Mouse (Mus musculus): ENCODE results near the gene Zfand2b. TPM values are rescaled to one million over a fixed set of nuclear protein-coding genes. Genes with fewer than 3 reads are reported as not detected.

Zfand2b gene
- polyA plus RNA-seq, 1 experiment from 2014 or later: 33.6 TPM

- no peak overlapping the region for H3K27ac ChIP-seq (ENCODE audit: low read depth, low read length)
- 91% methylated on average over 2 of the region's 2 CpGs for WGBS
- H3K4me1 ChIP-seq (ENCODE audit: control insufficient read depth, insufficient read depth, low read length): peaks cover 10% of the 10 kb centered on the region
- H3K36me3 ChIP-seq (ENCODE audit: control insufficient read depth, insufficient read depth, low read length): peaks cover 4% of the 10 kb centered on the region
- ATAC-seq (ENCODE audit: low FRiP score): no peak
- no peak for DNase-seq (ENCODE audit: low spot score, missing footprints)
- H3K9me3 ChIP-seq (ENCODE audit: control insufficient read depth, low read length): no peaks in the 10 kb centered on the region
- no peak overlapping the region for H3K4me2 ChIP-seq
- H3K27me3 ChIP-seq (ENCODE audit: control insufficient read depth, insufficient read depth, low read length): no peaks in the 10 kb centered on the region
- no peak overlapping the region for H3K9ac ChIP-seq (ENCODE audit: low read length)
- H3K4me3 ChIP-seq (ENCODE audit: low read depth, low read length): no peak overlapping the region
These were observed 30.0 kb upstream of the Zfand2b start for GRCm38 (mm10) chr1:75138448-75138847.

GRCm38 (mm10) chr1:75140601-75141190, 27.8 kb upstream of the Zfand2b start:
- H3K9ac ChIP-seq (ENCODE audit: low read length): peak overlapping the region; percentile 95
- H3K36me3 ChIP-seq (ENCODE audit: control insufficient read depth, insufficient read depth, low read length): peaks cover 13% of the 10 kb centered on the region
- peak overlapping the region; percentile 97 for H3K4me2 ChIP-seq
- H3K4me1 ChIP-seq (ENCODE audit: control insufficient read depth, insufficient read depth, low read length): peaks cover 16% of the 10 kb centered on the region
- no peaks in the 10 kb centered on the region for H3K27me3 ChIP-seq (ENCODE audit: control insufficient read depth, insufficient read depth, low read length)
- DNase-seq (ENCODE audit: low spot score, missing footprints): no peak
- no peak for ATAC-seq (ENCODE audit: low FRiP score)
- no peaks in the 10 kb centered on the region for H3K9me3 ChIP-seq (ENCODE audit: control insufficient read depth, low read length)
- peak overlapping the region; percentile 86 for H3K4me3 ChIP-seq (ENCODE audit: low read depth, low read length)
- H3K27ac ChIP-seq (ENCODE audit: low read depth, low read length): no peak overlapping the region
- 67% methylated on average over 4 of the region's 4 CpGs for WGBS

- Histone ChIP-seq H3K27me3 (ENCODE audit: control insufficient read depth, insufficient read depth, low read length) (no peaks in the 10 kb centered on the region), H3K4me3 (ENCODE audit: low read depth, low read length) (peak overlapping the region; percentile 86), H3K27ac (ENCODE audit: low read depth, low read length) (peak overlapping the region; percentile 54), H3K9me3 (ENCODE audit: control insufficient read depth, low read length) (no peaks in the 10 kb centered on the region), H3K36me3 (ENCODE audit: control insufficient read depth, insufficient read depth, low read length) (peaks cover 15% of the 10 kb centered on the region), H3K4me1 (ENCODE audit: control insufficient read depth, insufficient read depth, low read length) (peaks cover 16% of the 10 kb centered on the region), H3K4me2 (peak overlapping the region; percentile 97), H3K9ac (ENCODE audit: low read length) (peak overlapping the region; percentile 95)
- WGBS: under 1% methylated on average over 53 of the region's 53 CpGs
- DNase-seq (ENCODE audit: low spot score, missing footprints): peak; percentile 93
- peak; percentile 15; the same call in 1 of the 2 replicates for ATAC-seq (ENCODE audit: low FRiP score)
These were observed 26.8 kb upstream of the Zfand2b start for GRCm38 (mm10) chr1:75141486-75142190.

- H3K4me1 ChIP-seq (ENCODE audit: control insufficient read depth, insufficient read depth, low read length): peaks cover 16% of the 10 kb centered on the region
- ATAC-seq (ENCODE audit: low FRiP score) (peak; percentile 89), DNase-seq (ENCODE audit: low spot score, missing footprints) (peak; percentile 100)
- H3K27ac ChIP-seq (ENCODE audit: low read depth, low read length): peak within 1 kb of the TSS; percentile 94
- H3K4me3 ChIP-seq (ENCODE audit: low read depth, low read length): peak within 1 kb of the TSS; percentile 86
- H3K9ac ChIP-seq (ENCODE audit: low read length): peak within 1 kb of the TSS; percentile 95
- no peaks in the 10 kb centered on the region for H3K9me3 ChIP-seq (ENCODE audit: control insufficient read depth, low read length)
- under 1% methylated on average over 90 of the region's 91 CpGs for WGBS
- H3K27me3 ChIP-seq (ENCODE audit: control insufficient read depth, insufficient read depth, low read length): no peaks in the 10 kb centered on the region
- peaks cover 17% of the 10 kb centered on the region for H3K36me3 ChIP-seq (ENCODE audit: control insufficient read depth, insufficient read depth, low read length)
- H3K4me2 ChIP-seq: peak within 1 kb of the TSS; percentile 97
These were observed 25.9 kb upstream of the Zfand2b start, which contains the start of the genes Cnppd1 and Retreg2 for GRCm38 (mm10) chr1:75142301-75143261. Cnppd1 (minus strand) TSS chr1:75142711. Retreg2 (plus strand) TSS chr1:75142778.

GRCm38 (mm10) chr1:75145589-75145988, 22.9 kb upstream of the Zfand2b start:
- ATAC-seq (ENCODE audit: low FRiP score): no peak
- WGBS: 100% methylated on average over 3 of the region's 3 CpGs
- Histone ChIP-seq H3K9ac (ENCODE audit: low read length) (no peak overlapping the region), H3K36me3 (ENCODE audit: control insufficient read depth, insufficient read depth, low read length) (peaks cover 17% of the 10 kb centered on the region), H3K4me1 (ENCODE audit: control insufficient read depth, insufficient read depth, low read length) (peaks cover 15% of the 10 kb centered on the region), H3K4me3 (ENCODE audit: low read depth, low read length) (no peak overlapping the region), H3K27ac (ENCODE audit: low read depth, low read length) (no peak overlapping the region), H3K9me3 (ENCODE audit: control insufficient read depth, low read length) (no peaks in the 10 kb centered on the region), H3K27me3 (ENCODE audit: control insufficient read depth, insufficient read depth, low read length) (no peaks in the 10 kb centered on the region), H3K4me2 (no peak overlapping the region)
- DNase-seq (ENCODE audit: low spot score, missing footprints): no peak

- Histone ChIP-seq H3K9me3 (ENCODE audit: control insufficient read depth, low read length) (no peaks in the 10 kb centered on the region), H3K27ac (ENCODE audit: low read depth, low read length) (no peak overlapping the region), H3K36me3 (ENCODE audit: control insufficient read depth, insufficient read depth, low read length) (peaks cover 17% of the 10 kb centered on the region), H3K9ac (ENCODE audit: low read length) (no peak overlapping the region), H3K4me3 (ENCODE audit: low read depth, low read length) (no peak overlapping the region), H3K4me1 (ENCODE audit: control insufficient read depth, insufficient read depth, low read length) (peaks cover 6% of the 10 kb centered on the region; the same call in 1 of the 2 replicates), H3K27me3 (ENCODE audit: control insufficient read depth, insufficient read depth, low read length) (no peaks in the 10 kb centered on the region), H3K4me2 (no peak overlapping the region)
- DNase-seq (ENCODE audit: low spot score, missing footprints): no peak
- ATAC-seq (ENCODE audit: low FRiP score): no peak
- WGBS: 82% methylated on average over 7 of the region's 7 CpGs
These were observed 20.9 kb upstream of the Zfand2b start for GRCm38 (mm10) chr1:75147411-75148135.

GRCm38 (mm10) chr1:75148727-75149126, 19.7 kb upstream of the Zfand2b start:
- H3K9ac ChIP-seq (ENCODE audit: low read length): no peak overlapping the region
- ATAC-seq (ENCODE audit: low FRiP score) (no peak), DNase-seq (ENCODE audit: low spot score, missing footprints) (no peak)
- H3K4me1 ChIP-seq (ENCODE audit: control insufficient read depth, insufficient read depth, low read length): peaks cover 4% of the 10 kb centered on the region; the same call in 1 of the 2 replicates
- no peaks in the 10 kb centered on the region for H3K27me3 ChIP-seq (ENCODE audit: control insufficient read depth, insufficient read depth, low read length)
- no peak overlapping the region for H3K4me3 ChIP-seq (ENCODE audit: low read depth, low read length)
- H3K9me3 ChIP-seq (ENCODE audit: control insufficient read depth, low read length): no peaks in the 10 kb centered on the region
- H3K4me2 ChIP-seq: no peak overlapping the region
- H3K27ac ChIP-seq (ENCODE audit: low read depth, low read length): no peak overlapping the region
- 94% methylated on average over 4 of the region's 4 CpGs for WGBS
- peaks cover 17% of the 10 kb centered on the region for H3K36me3 ChIP-seq (ENCODE audit: control insufficient read depth, insufficient read depth, low read length)

GRCm38 (mm10) chr1:75155837-75156236, 12.6 kb upstream of the Zfand2b start:
- Histone ChIP-seq H3K9ac (ENCODE audit: low read length) (no peak overlapping the region), H3K4me2 (no peak overlapping the region), H3K36me3 (ENCODE audit: control insufficient read depth, insufficient read depth, low read length) (no peaks in the 10 kb centered on the region), H3K4me3 (ENCODE audit: low read depth, low read length) (no peak overlapping the region), H3K27me3 (ENCODE audit: control insufficient read depth, insufficient read depth, low read length) (no peaks in the 10 kb centered on the region), H3K4me1 (ENCODE audit: control insufficient read depth, insufficient read depth, low read length) (no peaks in the 10 kb centered on the region), H3K9me3 (ENCODE audit: control insufficient read depth, low read length) (no peaks in the 10 kb centered on the region), H3K27ac (ENCODE audit: low read depth, low read length) (no peak overlapping the region)
- 75% methylated on average over 3 of the region's 3 CpGs for WGBS
- ATAC-seq (ENCODE audit: low FRiP score) (no peak), DNase-seq (ENCODE audit: low spot score, missing footprints) (no peak)
